Mouse (Mus musculus) lung, postnatal 0 days (tissue): Measurements from ENCODE around the gene Gm13691. TPM values are rescaled to one million over a fixed set of nuclear protein-coding genes. Genes with fewer than 3 reads are reported as not detected.
"Not testable (repeated sequence)": the region's sequence is repeated elsewhere in the genome, so short reads cannot be mapped to it uniquely, and the experiment has no call there.

Source experiments
- ATAC-seq: fragments of 200-750 bp; cut with Nextera tagmentation; 2 replicates; pipeline ENCODE4 v1.8.0; 2017; ENCODE audit warnings: moderate library complexity
- DNase-seq: peaks from one replicate; pipeline ENCODE4 v3.0.0-alpha.2; 2016; ENCODE audit warnings: low spot score
- H3K27ac ChIP-seq: fragments of 300-500 bp; sonication (generic); 2 replicates; pipeline ENCODE4 v1.5.1; 2014; ENCODE audit warnings: antibody characterized with exemption, mild to moderate bottlenecking, low read length, mixed read lengths
- H3K27me3 ChIP-seq: fragments of 300-500 bp; sonication (generic); replicated peaks from 2 replicates; pipeline ENCODE4 v1.6.1; 2014; ENCODE audit warnings: low read length, mixed read lengths; ENCODE audit not compliant: insufficient read depth
- H3K36me3 ChIP-seq: fragments of 300-500 bp; sonication (generic); 2 replicates; pipeline ENCODE4 v1.6.1; 2014; ENCODE audit warnings: low read length, mixed read lengths; ENCODE audit not compliant: insufficient read depth
- H3K4me1 ChIP-seq: fragments of 300-500 bp; sonication (generic); 2 replicates; pipeline ENCODE4 v1.6.1; 2014; ENCODE audit warnings: antibody characterized with exemption, low read depth, low read length, mixed read lengths; ENCODE audit not compliant: insufficient read depth
- H3K4me2 ChIP-seq: fragments of 300-500 bp; sonication (generic); replicated peaks from 2 replicates; pipeline ENCODE4 v1.6.1; 2014; ENCODE audit warnings: low read depth, mild to moderate bottlenecking, low read length, moderate library complexity, mixed read lengths
- H3K4me3 ChIP-seq: fragments of 300-500 bp; sonication (generic); 2 replicates; pipeline ENCODE4 v1.5.1; 2014; ENCODE audit warnings: low read depth, low read length
- H3K9ac ChIP-seq: fragments of 300-500 bp; sonication (generic); replicated peaks from 2 replicates; pipeline ENCODE4 v1.6.1; 2014; ENCODE audit warnings: low read depth, mild to moderate bottlenecking
- H3K9me3 ChIP-seq: fragments of 300-500 bp; sonication (generic); 2 replicates; pipeline ENCODE4 v1.6.1; 2016; ENCODE audit warnings: low read length, mixed read lengths
- CTCF ChIP-seq: IDR thresholded peaks from 2 replicates; pipeline ENCODE4 v1.5.1; 2016; ENCODE audit warnings: antibody characterized with exemption, mild to moderate bottlenecking
- EP300 ChIP-seq: IDR thresholded peaks from 2 replicates; pipeline ENCODE4 v1.6.1; 2016; ENCODE audit warnings: antibody characterized with exemption, mild to moderate bottlenecking, control low read depth
- WGBS: fragments of 180-500 bp; shearing (Covaris S2); extraction: QIAGEN DNeasy Blood & Tissue Kit; methylation state at CpG from one replicate; pipeline ENCODE4 v1.1.7; 2014; 5-methylcytosine and 5-hydroxymethylcytosine counted together
- polyA plus RNA-seq: library from polyadenylated mRNA; unstranded; fragments of >200 nt; fragmentation: Nextera tagmentation; extraction: Ambion mirVana; gene quantifications from 2 replicates; pipeline ENCODE4 v1.2.1, GENCODE M21; 2015

Gm13691 gene
- polyA plus RNA-seq, 1 experiment from 2014 or later: not detected

DNA sequence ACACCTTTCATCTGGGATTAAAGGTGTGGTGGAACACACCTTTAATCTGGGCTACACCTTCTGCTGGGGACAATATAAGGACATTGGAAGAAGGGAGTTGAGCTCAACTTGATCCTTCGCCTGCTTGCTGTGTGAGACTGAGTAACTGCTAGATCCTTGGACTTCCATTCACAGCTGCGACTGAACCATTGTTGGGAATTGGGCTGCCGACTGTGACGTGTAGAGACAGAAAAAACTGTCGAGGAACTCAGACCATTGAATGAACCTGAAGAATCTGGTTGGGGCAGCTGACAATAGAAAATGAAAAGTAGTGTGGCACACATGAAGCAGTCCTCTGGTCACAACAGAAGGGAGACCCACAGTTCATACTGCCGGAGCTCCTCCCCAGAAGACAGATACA is 5.9 kb upstream of the Gm13691 start, which contains the start of gene Gm13697:
TSS of gene Gm13697 (plus strand) at position 301 of the 400 bp plus-strand sequence.
- no CpG with 5 or more reads among the region's 6 CpGs for WGBS
- not testable (repeated sequence) for H3K36me3 ChIP-seq, H3K4me1 ChIP-seq, H3K27me3 ChIP-seq, H3K27ac ChIP-seq, ATAC-seq, DNase-seq, H3K9me3 ChIP-seq, H3K4me2 ChIP-seq, H3K9ac ChIP-seq, H3K4me3 ChIP-seq

DNA sequence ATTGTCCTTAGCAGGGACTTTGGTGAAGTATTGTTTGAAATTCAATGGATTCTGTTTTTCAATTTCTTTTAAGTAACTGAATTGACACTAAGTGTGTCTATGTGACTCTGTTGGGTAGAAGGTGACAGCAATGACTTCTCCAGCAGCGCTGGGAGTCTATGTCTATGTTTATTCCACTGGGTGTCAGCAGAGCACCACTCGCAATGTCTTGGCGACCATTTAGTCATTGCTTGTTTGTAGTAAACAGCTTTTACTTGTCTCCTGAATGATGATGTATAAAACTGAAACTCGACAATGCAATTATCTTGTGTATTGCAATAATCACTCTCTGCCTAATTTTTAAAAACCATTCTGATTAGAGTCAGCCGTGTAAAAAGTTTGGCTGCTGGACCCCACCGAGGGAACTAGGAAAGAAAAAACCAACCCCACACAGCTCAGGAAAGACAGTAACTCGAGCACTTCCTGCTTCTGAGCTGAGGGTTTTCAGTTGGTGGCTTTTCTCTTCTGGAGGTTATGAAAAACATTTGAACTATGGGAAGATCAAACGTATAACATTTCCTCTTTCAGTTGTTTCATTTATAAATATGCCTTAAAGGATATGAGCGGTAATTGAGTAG is 3.4 kb downstream of the Gm13691 start:
- not testable (repeated sequence) for H3K4me3 ChIP-seq, H3K9ac ChIP-seq, H3K36me3 ChIP-seq, H3K27me3 ChIP-seq, H3K27ac ChIP-seq, H3K9me3 ChIP-seq, H3K4me1 ChIP-seq
- ATAC-seq: peak; percentile 67
- 20% methylated on average over 7 of the region's 9 CpGs for WGBS
- peak overlapping the region; percentile 28 for H3K4me2 ChIP-seq
- peak; percentile 62 for DNase-seq

DNA sequence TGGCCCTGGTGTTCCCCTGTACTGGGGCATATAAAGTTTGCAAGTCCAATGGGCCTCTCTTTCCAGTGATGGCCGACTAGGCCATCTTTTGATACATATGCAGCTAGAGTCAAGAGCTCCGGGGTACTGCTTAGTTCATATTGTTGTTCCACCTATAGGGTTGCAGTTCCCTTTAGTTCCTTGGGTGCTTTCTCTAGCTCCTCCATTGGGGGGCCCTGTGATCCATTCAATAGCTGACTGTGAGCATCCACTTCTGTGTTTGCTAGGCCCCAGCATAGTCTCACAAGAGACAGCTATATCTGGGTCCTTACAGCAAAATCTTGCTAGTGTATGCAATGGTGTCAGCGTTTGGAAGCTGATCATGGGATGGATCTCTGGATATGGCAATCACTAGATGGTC is 4.2 kb downstream of the Gm13691 start:
- not testable (repeated sequence) for H3K4me2 ChIP-seq, H3K4me3 ChIP-seq, H3K27me3 ChIP-seq, DNase-seq, H3K4me1 ChIP-seq, H3K27ac ChIP-seq, H3K9ac ChIP-seq, ATAC-seq, H3K36me3 ChIP-seq, H3K9me3 ChIP-seq
- no CpG with 5 or more reads among the region's 3 CpGs for WGBS

DNA sequence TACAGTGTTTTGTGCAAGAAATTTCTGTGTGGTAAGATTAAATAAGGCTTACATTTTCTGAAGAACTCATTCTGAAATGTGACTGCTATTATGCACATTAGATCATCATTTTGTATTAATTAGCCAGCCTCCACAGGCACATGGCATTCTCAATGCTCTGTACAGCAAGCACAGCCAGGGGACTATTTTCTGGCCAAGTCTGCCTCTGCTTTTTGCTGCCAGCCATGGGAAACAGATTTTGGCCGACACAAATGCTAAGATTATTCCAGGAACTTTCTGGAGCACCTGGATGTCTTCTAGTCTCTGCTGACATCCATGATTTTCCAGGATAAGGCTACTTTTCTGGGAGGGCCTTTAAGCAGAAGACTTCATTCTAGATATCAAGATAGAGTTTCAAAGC is 18.6 kb downstream of the Gm13691 start:
- H3K27ac ChIP-seq: no peak overlapping the region
- DNase-seq: no peak
- 37% methylated on average over 1 of the region's 1 CpGs for WGBS
- no peak overlapping the region for H3K4me3 ChIP-seq
- ATAC-seq: no peak
- H3K4me2 ChIP-seq: no peak overlapping the region
- no peaks in the 10 kb centered on the region for H3K27me3 ChIP-seq
- no peaks in the 10 kb centered on the region for H3K9me3 ChIP-seq
- no peak overlapping the region for H3K9ac ChIP-seq
- H3K4me1 ChIP-seq: no peaks in the 10 kb centered on the region
- TF ChIP-seq CTCF (no peak), EP300 (no peak)
- H3K36me3 ChIP-seq: no peaks in the 10 kb centered on the region

DNA sequence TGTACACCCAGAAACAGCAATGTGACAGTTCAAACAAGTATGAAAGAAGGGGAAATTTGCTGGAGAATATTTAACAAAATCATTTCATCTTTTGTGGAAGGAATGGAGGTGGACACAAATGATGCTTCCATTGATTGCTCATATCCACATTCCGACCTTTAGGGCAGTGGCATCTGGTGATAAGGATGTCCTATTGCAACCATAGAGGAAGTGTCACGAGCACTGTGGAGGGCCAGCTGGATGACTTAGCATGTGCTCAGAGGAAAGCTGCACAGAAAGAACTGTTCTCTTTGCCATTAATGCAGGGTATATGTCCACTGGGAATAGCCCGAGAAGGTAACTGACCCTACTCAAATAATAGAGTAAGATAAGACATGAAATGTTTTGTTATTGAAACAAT is 19.5 kb downstream of the Gm13691 start:
- H3K9me3 ChIP-seq: no peaks in the 10 kb centered on the region
- DNase-seq: no peak
- no peak overlapping the region for H3K4me3 ChIP-seq
- H3K36me3 ChIP-seq: no peaks in the 10 kb centered on the region
- no peak overlapping the region for H3K4me2 ChIP-seq
- no peaks in the 10 kb centered on the region for H3K4me1 ChIP-seq
- ATAC-seq: no peak
- no peak overlapping the region for H3K9ac ChIP-seq
- H3K27ac ChIP-seq: no peak overlapping the region
- H3K27me3 ChIP-seq: no peaks in the 10 kb centered on the region
- no peak for TF ChIP-seq EP300
- TF ChIP-seq CTCF: no peak
- WGBS: 42% methylated on average over 3 of the region's 3 CpGs

DNA sequence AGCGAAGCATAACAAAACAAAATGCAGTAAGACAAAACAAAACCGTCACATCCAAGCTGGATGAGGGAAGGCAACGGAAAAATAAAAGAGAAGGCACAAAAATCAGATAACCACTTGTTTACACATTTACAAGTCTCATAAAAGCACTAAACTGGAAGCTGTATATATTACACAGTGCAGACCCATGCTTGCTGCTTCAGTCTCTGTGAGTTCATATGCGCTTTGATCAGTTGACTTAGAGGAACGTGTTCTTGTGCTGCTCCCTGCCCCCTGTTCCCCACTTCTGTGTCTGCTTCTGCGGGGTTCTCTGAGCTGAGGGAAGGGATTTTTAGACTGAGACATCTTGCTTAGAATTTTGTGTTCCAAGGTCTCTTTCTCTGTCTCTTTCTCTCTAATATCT is 24.2 kb downstream of the Gm13691 start:
- no peak overlapping the region for H3K27ac ChIP-seq
- no peak for ATAC-seq
- DNase-seq: no peak
- no peaks in the 10 kb centered on the region for H3K36me3 ChIP-seq
- 37% methylated on average over 6 of the region's 6 CpGs for WGBS
- H3K4me1 ChIP-seq: peaks cover 5% of the 10 kb centered on the region; the same call in 1 of the 2 replicates
- no peak overlapping the region for H3K4me2 ChIP-seq
- H3K27me3 ChIP-seq: no peaks in the 10 kb centered on the region
- H3K9me3 ChIP-seq: no peaks in the 10 kb centered on the region
- no peak overlapping the region for H3K9ac ChIP-seq
- TF ChIP-seq CTCF (no peak), EP300 (no peak)
- H3K4me3 ChIP-seq: no peak overlapping the region

DNA sequence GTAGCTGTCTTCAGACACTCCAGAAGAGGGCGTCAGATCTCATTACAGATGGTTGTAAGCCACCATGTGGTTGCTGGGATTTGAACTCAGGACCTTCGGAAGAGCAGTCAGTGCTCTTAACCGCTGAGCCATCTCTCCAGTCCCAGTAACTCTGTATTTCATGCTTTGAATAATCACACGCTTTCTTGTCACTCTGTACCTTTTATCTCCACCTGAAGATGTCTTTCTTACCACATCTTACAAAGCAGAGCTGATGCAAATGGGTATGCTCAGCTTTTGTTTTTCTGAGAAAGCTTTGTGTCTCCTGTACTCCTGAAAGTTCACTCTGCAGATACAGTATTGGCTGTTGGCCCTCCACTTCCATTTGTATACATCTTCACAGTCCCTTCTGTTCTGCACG is 25.9 kb downstream of the Gm13691 start:
- ATAC-seq, DNase-seq, H3K4me3 ChIP-seq, H3K27me3 ChIP-seq, H3K4me1 ChIP-seq, H3K36me3 ChIP-seq, H3K27ac ChIP-seq, H3K9me3 ChIP-seq, H3K9ac ChIP-seq, H3K4me2 ChIP-seq: not testable (repeated sequence)
- WGBS: 80% methylated on average over 4 of the region's 5 CpGs
